Mouse (Mus musculus): ENCODE data around the gene Gp1bb.

Gene Gp1bb

DNA sequence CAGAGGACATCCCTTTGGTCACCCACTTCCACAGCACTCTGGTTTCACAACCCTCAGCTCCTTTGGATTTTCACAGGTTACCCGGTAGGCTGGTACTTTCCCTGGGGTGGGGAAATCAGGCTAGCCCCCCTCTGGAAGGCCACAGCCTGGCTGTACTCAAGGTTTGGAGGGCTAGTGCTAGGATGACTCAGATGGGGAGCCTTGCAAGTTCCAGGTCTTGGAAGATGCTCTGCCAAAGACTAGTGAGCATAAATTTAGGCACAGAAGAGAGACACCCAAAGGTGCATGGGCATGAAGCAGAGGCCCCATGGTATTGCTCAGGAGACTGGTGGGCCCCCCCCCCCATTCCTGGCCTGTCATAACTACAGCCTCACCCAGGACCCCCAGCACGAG lies 6.7 kb upstream of the Gp1bb start:
- no peak for DNase-seq (ENCODE audit: low read depth, low spot score)

DNA sequence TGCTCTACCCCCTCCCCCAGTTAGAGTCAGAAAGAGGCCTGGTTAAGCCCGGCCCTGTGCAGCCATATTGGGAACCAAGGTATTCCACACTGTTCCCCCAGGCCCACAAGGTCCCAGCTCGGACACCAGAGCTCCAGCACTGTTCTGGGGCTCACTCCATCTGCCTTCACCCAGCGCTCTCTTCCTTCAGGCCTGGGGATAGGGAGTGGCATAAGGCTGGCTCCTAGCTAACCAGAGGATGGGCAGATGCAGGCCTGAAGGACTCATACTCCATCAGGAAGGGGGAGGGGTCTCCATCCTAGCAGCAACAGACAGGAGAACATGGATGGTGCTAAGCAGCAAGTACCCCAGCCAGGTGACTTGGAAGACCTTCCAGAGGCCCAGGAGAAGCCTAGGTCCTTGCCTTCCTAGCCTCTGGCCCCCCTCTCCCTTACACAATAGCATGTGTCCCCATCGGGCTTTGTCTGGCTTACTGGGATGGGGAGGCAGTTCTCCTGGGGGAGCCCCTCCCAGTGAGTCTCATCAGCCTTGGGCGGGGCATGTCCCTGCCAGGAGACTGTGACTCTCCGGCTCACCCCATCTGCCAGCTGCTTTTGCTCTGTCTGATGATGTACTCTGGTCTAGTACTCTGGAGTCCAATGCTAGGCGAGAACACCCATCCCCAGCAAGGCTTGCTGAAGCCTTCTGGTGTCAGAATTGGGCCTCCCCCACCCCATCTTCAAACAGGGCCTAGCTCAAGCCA lies 6.2 kb upstream of the Gp1bb start:
- DNase-seq (ENCODE audit: low read depth, low spot score): no peak

DNA sequence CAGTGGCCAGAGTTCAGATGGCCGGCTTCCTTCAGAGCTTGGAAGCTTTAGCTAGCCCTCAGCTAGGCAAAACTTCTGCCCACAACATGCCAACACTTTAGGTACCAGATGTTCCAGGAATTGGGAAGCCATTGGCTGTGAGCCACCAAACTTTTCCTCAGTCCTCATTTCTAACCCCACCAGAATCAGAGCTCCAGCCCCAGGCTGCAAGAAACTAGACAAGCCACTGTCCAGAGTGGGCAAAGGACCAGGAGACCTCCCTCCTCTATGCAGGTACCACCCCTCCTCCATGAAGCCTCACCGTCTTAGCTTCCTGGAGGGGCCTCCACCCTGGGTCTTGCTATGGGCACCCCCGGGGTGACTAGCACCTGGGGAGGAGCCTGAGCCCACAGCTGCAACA lies 5.0 kb upstream of the Gp1bb start:
- DNase-seq (ENCODE audit: low read depth, low spot score): no peak

DNA sequence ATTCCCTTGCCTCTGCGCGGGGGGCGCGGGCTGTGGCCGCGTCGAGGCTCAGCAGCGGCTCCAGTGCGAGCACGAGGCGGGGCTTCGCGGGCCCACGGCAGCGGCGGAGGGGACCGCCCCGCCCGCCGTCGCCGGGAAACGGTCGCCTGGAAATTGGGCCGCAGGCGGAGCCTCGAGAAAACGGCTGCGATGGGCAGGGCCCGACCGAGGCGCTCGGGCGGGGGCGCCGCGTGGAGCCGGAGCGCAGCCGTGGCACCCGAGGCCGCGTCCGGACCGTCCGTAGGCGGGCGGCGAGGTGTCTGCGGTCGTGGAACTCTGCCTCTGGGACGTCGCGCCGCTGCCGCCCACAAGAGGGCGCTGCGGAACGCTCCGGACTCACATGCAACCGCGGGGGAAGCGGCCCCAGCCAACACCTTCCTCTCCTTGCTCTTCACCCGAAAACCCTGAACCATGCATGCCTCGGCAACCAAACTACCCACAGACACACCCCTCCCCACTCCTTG lies 4.2 kb upstream of the Gp1bb start, which contains the start of gene Gm49601:
Gene Gm49601 (minus strand): TSS at position 52 of the 503 bp plus-strand sequence.
- peak; percentile 86 for DNase-seq (ENCODE audit: low read depth, low spot score)

DNA sequence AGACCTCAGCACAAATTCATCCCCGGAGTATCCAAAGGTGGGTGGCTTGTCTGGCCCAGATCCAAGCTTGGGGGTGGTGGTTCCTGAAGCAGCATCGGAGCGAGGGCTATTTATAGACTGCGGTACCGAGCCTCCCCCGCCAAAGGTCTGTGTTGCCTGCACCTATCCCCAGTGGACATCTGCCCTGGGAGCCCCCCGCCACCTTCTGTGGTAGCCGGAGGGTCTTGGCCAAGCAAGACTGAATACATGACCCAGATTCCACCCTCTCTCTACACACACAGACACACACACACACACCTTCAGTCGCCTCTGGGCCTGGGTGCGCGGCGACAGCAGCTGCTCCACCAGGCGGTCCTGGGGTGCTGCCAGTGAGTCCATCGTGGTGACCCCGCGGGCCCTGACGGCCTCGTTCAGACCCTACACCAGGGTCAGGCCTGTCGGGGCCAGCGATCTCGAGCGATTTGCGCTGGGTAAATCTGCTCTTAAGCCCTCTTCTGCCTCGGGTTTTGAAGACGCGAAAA lies 3.6 kb upstream of the Gp1bb start:
- no peak for DNase-seq (ENCODE audit: low read depth, low spot score)

DNA sequence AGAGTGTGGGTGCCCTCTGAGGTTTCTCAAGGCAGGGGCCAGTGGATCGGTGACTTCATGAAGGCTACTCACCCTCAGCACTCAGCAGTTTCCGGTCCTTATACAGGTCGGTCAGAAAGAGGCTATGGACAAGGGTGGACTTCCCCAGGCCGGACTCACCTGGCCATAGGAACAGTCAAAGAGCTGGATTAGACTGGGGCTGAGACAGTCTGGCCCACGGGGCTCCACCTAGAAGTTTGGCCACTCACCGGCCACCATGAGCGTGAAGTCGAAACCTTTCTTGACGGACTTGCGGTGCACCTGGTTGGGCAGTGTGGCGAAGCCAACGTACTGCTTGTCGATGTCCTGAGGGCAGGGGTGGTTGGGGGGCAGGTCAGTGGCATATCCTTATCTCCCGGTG lies 2.9 kb upstream of the Gp1bb start:
- DNase-seq (ENCODE audit: low read depth, low spot score): no peak

DNA sequence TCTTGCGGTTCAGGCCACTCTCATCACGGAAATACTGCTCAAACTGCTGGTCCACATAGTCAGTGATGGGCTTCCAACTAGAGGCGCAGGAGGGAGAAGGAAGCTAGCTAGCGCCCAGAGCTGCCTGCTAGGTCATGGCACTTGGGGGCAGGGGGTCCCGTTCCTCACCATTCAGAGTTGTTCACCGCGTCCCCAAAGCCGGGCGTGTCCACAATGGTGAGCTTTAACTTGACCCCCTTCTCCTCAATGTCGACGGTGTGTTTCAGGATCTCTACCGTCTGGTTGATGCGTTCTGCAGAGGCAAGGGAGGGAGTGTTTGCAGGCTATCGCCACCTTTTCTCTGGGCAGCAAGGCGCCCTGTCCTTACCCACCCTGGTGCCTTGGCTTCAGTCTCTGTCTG lies 2.4 kb upstream of the Gp1bb start:
- no peak for DNase-seq (ENCODE audit: low read depth, low spot score)

DNA sequence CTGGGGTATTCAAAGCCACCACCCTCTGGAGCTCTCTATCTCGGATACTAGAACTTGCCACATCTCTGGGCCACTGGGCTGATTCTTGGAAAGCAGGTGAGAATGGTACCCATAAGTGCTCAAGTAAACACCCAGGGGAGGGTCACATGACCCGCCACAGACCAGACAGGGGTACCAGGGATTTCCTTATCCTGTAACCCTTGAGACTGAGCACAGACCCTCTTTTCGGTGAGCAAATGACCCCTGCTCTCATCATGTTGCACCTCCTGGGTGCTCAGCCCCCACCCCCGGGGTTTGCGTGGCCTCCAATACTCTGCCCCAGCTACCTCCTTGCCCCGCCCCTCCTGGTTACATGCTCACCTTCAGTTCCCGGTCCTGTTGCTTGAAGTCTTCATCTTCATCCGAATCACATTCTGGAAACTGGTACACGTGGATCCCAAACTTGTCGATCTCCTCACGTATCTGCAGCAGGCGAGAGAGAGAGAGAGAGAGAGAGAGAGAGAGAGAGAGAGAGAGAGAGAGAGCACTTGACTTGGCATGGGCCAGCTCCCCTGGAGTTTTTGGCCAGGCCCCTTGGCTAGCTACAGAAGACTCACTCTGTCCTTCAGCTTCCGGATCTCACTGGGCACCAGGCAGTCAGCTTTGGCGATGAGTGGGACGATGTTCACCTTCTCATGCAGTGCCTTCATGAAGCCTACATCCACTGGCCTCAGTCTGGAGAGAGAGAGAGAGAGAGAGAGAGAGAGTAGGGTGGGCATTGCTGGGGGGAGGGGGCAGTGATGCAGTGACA lies 1.7 kb upstream of the Gp1bb start:
- no peak for DNase-seq (ENCODE audit: low read depth, low spot score)

DNA sequence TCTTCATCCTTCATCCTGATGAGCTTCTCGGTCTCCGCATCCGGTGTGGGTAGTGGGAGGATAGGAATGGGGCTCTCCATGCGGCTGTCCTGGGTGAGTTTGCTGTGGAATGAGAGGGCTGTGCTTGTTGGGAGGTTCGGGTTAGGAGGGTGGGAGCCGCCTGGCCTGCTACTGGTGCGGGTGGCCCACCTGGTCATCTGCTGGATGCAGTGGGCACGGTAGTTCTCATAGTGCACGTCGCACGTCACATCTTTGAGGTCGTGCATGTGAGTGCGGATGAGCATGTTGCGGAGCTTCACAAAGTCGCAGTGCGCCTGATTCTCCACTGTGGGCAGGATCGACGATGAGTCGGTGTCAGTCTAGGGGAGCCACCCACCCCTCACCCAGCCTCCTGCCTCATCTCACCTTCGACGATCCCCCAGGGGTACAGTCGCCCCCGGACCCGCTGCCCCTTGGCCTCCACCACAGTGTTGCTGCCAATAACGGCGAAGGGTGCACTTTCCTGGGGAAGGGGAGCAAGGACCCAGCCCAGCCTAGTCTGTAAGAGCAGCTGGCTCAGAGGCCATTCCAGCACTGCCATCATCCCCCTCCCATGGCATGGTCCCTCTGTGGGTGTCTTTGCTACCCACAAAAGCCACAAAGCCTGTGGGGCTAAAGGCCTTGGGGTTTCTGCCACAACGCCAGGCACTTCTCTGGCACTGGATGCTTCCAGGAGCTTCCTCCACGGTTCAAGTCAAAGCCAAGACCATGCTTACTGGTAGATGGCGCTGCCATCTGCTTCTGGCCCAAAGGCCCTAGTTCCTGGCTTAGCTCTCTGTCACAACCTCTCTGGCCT lies 930 bp upstream of the Gp1bb start:
- DNase-seq (ENCODE audit: low read depth, low spot score): no peak

DNA sequence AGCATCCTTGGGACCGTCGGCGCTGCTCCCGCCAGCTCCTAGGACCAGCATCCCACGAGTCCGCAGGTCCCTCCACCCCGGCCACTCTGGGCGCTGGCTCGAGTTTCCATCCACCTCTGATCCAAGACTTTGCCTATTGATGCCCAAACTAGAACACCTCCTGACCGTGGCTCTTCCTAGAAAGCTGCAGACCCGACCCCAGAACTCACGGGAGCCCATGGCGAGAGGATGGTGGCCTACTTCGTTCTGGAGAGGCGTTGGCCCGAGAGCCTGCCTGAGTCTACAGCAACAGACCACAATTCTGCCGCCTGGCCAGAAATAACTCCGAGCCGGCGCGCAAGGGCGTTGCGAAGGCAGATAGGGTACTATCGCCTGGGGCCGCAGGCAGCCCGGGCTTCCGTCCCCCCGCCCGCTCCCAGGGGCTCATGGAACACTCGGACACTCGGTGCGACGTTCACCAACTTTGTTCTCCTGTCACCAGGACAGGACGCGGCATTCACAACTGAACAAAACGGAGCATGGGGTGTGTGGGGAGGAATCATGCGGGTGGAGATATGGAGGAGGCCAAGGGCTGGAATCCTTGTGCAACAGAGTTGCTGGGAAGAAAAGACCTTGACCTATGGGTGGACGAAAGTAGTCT lies 721 bp downstream of the Gp1bb start:
- no peak for DNase-seq (ENCODE audit: low read depth, low spot score)

DNA sequence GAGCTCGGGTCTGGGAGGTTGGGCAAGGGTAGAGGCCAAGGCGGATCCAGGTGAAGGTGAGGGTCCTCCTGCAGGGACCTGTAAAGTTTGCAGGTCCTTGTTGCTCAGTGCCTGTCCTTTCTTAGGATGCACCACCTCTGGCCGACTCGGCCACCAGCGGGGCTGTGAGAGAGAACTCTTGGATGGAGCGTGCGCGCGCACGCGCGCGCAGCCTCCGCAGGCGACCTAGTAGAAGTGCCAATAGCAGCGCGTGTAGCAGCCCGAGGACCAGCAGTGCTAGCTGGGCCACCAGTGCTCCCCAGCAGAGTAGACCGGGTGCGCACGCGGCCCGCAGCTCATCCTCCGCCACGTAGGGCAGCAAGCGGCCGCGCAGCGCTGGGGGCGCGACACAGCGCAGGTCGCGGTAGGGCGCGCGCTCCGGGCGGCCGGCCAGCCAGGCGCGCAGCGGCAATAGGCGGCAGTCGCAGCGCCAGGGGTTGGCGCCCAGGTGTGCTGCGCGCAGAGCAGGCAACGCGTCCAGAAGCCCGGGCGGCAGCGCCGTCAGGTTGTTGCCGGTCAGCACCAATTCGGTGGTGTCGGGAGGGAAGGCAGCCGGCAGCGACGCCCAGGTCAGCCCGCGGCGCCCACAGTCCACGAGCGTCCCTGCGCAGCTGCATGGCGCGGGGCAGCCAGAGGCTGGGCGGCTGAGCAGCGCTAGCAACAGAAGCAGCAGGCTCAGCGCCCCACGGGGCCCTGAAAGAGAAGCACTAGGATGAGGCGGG lies 1.4 kb downstream of the Gp1bb start:
- no peak for DNase-seq (ENCODE audit: low read depth, low spot score)

DNA sequence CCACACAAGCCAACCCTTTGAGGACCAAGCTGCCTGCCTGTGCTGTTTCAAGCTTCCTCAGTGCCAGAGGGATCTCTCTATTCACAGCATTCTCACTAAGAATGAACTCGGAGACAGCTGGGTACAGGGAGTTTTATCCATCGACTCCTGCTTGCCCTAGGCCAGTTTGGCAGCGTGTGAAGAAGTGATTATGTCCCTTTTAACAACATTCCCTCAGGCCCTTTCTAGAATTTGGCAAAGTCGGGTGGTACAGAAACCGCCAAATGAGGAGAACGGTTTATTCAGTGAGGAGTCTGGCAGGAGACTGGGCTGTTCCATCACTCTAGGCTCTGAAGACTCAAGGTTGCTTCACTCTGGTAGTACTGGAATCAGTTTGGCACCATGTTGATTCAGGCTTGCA lies 2.0 kb downstream of the Gp1bb start:
- DNase-seq (ENCODE audit: low read depth, low spot score): no peak

DNA sequence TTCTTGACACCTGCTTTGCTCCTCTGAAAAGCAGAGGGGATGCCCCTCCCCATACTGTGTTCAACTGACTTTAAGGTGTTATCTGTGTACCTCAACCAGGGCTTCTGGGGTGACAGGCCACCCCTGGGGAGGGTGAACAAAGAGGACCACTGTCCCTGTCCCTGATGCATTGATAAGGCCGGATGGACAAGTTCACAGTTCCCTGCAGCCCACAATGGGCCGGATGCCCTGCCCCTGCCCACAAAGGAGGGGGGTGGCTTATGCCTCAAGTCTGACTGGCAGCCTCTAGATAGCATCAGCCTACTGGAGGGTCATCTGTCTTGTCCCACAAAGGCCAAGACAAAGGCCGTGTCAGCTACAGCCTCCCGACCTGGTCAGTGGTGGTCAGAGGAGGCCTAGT lies 3.1 kb downstream of the Gp1bb start:
- no peak for DNase-seq (ENCODE audit: low read depth, low spot score)

DNA sequence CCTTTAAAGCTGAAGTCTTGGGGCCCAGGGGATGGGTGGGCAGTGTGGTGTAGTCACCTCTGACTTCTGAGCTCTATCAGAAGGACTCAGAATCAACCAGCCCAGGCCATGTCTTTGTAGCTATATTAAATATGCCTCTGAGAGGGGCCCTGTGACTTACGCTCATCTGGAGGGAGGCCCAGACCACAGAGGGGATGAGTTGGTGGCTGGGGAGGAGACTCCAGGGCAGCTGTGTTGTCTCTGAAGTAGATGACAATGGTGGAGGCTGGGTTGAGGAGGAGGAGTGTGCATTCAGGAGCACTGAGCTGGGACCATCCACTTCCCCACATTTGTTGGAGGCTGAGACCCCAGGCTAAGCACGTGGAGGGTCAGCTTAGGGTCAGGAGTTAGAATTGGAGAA lies 3.9 kb downstream of the Gp1bb start:
- no peak for DNase-seq (ENCODE audit: low read depth, low spot score)

DNA sequence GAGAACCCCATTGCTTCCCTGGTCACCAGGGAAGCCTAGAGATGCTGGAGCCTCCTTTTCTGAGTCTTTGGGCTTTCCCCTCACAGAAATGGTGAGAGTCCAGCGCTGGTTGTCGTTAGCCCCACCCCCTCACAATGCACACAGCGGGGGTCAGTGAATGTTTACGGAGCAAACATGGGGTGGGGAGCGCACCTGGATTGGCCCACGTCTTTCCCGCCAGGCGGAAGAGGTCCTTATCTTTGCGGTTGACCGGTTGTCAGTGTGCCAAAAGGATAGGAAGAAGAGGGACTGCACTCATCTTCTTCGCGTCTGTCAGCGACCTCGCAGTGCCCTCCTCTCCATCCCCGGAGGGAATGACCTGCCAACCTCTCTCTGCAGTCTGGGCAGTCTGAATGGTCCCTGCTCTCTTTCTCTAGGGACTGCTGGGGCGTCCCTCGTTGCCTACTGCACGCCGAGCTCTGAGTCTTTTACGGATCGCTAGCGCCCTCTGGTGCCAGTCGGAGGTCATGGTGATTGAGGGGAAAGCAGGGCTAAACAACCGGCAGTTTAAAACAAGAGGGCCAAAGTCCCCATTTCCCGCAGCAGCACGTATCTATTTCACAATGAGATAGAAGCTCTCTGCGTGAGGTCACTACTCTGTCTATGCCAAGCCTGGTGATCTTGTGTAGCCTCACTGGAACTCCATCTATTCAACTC lies 4.7 kb downstream of the Gp1bb start:
- DNase-seq (ENCODE audit: low read depth, low spot score): peak; percentile 77

DNA sequence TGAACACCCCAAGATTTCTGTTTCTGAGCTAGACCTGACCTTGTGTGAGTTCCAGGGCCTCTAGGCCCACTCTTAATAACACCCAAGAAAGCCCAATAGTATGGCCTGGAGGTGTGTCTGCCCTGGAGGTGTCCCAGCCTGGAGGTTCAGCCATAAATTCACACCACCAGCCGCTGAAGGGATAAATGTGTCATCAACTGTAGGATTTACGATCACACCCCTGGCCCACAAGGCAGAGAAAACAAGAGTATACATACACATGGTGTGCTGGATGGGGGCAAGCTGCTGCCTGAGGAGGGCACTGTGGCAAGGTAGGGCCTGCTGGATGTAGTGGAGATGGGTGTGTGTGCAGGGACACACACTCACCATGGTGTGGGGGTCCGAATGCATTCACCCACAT lies 8.9 kb downstream of the Gp1bb start:
- no peak for DNase-seq (ENCODE audit: low read depth, low spot score)

DNA sequence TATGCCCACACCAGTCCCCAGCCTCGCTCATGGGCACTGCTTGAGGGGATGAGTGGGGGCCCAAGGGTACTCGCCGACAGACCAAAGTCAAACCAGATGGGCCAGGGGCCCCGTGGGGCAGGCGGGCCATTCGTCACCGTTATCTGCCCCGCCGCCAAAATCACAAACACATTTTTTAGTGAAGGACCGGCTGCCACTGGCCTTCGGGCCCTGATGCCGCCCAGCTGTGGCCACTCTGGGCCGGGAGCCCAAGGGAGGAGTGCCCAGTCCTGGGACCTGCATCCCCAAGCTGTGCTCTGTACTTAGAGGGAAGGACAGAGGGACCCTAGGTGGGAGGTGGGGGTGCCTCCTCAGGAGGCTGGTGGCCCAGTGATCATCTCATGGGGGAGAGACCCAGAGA lies 10.5 kb downstream of the Gp1bb start:
- no peak for DNase-seq (ENCODE audit: low read depth, low spot score)

DNA sequence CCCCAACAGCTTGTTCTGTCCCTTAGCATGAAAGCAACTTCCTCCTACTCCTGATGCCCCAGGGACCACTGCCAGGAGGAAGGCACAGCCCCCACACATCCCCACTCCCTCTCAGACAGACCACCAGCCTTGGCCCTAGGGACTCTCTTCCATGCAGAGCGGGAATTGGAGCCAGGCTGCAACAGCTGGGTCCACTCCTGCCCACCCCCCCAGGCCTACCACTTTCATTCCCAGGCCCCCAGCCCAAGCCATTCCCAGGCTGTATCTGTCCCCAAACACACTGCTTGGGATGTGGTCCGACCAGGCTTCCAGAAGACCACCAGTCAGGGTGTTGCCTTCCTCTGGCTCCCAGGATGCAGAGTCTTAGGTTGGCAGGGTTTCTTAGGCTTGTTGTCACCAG lies 13.1 kb downstream of the Gp1bb start:
- DNase-seq (ENCODE audit: low read depth, low spot score): no peak

DNA sequence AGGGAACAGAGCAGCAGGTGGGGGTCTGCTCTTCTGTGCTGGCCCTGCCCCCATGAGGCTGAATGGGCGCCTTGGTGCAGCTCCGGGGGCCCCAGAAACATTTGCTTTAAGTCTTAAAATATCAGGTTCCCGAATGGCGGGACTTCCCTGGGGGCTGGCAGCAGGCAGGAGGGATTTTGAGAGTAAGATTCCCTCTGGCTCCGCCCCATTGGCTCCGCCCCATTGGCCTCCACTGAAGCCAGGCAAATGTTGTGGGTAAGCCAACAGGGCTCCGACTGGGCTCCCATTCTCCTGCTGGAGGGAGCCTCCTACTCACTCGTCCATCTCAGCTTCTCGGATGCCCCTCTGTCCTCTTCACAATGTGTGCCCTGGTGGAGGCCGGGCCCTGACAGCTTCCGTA lies 14.0 kb downstream of the Gp1bb start:
- no peak for DNase-seq (ENCODE audit: low read depth, low spot score)

DNA sequence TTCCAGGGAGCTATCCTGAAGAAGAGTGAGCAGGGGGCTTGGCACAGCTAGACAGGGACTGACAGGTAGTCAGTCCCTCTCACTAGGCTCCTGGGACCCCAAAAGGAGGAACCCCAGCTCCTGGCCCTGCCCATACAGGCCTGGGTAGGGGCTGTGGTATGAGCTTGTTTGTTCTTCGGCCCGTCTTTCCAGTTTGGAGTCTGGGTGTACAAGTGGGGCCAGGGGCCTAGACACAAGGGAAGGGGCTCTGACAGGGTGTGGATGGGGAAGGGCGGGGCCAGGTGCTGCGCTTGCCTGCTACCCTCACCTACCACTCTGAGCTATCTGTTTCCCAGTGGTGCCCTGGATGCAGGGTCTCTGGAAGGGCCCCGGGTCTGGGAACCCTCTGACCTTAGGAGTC lies 16.5 kb downstream of the Gp1bb start:
- no peak for DNase-seq (ENCODE audit: low read depth, low spot score)
